Mouse (Mus musculus): Measurements from ENCODE around the gene Col12a1.

Gene Col12a1

GRCm38 (mm10) chr9:79606122-79606521 lies 112.5 kb downstream of the Col12a1 start:
- no peak for DNase-seq (ENCODE audit: low read depth in 2 of 2, low spot score in 2 of 2)

GRCm38 (mm10) chr9:79605722-79606121 lies 112.9 kb downstream of the Col12a1 start:
- DNase-seq (ENCODE audit: low read depth in 2 of 2, low spot score in 2 of 2): no peak

- DNase-seq (ENCODE audit: low read depth in 2 of 2, low spot score in 2 of 2): no peak
These were observed 114.1 kb downstream of the Col12a1 start for GRCm38 (mm10) chr9:79604546-79604945.

- DNase-seq (ENCODE audit: low read depth in 2 of 2, low spot score in 2 of 2): no peak
These were observed 115.2 kb downstream of the Col12a1 start for GRCm38 (mm10) chr9:79603448-79603847.

DNA sequence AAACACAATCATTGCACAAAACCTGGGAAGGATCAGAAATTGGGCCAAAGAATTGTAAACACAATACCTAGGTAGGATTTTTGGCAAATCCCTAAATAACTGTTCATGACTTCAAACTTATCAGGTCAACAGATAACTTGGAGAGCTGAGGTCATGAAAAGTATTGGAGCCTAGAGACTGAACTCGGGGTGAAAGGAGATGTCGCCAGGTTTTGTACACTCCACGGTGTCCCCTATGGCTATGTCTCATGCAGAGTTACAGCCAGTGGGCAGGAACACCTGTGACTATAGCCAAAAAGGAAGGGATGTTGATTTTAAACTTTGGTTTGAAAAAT lies 118.4 kb downstream of the Col12a1 start:
- no peak for DNase-seq (ENCODE audit: low read depth in 2 of 2, low spot score in 2 of 2)

DNA sequence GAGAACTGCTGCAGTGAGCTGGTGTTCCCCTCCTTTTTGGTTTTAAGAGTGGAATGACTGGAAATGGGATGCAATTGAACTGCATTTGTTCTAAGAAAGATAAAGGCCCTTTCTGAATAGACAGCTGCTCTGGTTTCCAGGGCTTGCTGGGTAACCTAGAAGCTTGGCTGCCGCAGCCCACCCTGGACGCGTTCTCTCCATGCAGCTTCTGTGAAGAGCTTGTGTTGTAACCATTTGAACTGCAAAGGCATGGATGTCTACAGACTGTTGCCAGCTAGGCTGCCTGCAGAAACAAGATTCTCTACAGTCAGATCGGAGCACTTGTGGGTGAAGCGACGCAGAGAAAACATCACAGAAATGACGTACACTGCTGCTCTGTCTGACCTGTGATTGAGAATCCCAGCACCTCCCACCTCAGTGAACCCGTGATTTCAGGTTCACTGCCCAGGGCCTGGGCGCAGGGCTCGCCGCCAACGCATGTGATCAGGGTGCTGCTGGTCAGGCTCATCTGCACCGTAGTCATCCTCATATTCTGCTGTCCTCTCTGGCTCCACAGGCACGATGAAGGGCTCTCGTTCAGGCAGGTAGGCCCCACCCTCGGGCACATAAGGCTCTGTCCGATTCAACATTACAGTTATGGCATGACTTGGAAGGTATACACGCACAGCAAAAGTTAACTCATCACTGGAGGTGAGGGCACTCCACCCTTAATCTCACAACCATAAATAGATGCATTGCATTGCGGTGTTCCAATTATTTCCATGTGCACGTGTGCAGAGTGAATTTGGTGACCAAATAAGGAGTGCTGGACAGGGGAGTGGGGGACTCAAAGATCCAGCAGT lies 119.0 kb downstream of the Col12a1 start:
- DNase-seq (ENCODE audit: low read depth in 2 of 2, low spot score in 2 of 2): no peak

GRCm38 (mm10) chr9:79598578-79598977 lies 120.1 kb downstream of the Col12a1 start:
- DNase-seq (ENCODE audit: low read depth in 2 of 2, low spot score in 2 of 2): no peak

- DNase-seq (ENCODE audit: low read depth in 2 of 2, low spot score in 2 of 2): no peak
These were observed 132.0 kb downstream of the Col12a1 start for GRCm38 (mm10) chr9:79586415-79587195.

- no peak for DNase-seq (ENCODE audit: low read depth in 2 of 2, low spot score in 2 of 2)
These were observed 151.8 kb downstream of the Col12a1 start for GRCm38 (mm10) chr9:79566838-79567237.

DNA sequence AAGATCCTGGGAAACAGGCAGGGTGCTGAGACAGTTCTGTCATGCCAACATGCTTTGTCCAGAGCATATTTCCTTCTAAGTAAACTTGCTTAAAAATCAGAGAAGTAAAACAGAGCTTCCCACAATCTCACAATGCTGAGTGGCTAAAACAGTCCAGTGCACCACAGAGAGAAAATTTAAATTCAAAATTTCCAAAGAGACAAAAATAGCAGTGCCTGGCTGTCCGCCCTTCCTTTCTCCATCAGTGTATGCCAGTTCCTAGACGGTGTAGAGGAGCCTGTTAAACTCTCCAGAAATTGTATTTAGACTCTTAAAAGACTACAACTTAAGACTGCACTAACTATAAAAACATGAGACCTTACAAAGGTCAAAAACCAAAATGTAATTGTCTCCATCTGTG lies 165.3 kb downstream of the Col12a1 start:
- no peak for DNase-seq (ENCODE audit: low read depth in 2 of 2, low spot score in 2 of 2)
